Comparison of ENCODE assay signal across 8 mouse cellular contexts in genomic region chr15:6390657-6391056, GRCm38 (mm10). TPM values are rescaled to one million over a fixed set of nuclear protein-coding genes. Genes with fewer than 3 reads are reported as not detected.
DNase-seq lines count a peak whose midpoint lies in the region; ATAC-seq and TF ChIP-seq lines count a peak whose summit lies in the region.
"Had no signal": no experiment of that assay in that cellular context is flagged by ENCODE, and none has a peak within 500 bp of the region (broad histone marks: within the 10 kb centered on the region; RNA-seq: fewer than 3 reads in every experiment).

No protein-coding gene starts in this region.

- no peak for ATAC-seq in stomach, embryonic 14.5 days (ENCODE audit: insufficient number of reproducible peaks, insufficient read depth, low FRiP score, low read depth)
- ATAC-seq in stomach, postnatal 0 days (ENCODE audit: low FRiP score, low TSS enrichment): no peak
- ATAC-seq in kidney, embryonic 15.5 days (replicated peaks; ENCODE audit: low FRiP score): no peak
- ATAC-seq in hindbrain, embryonic 16.5 days: no peak

- H3K27me3 ChIP-seq in stomach, embryonic 14.5 days (ENCODE audit: control insufficient read depth, insufficient read depth, low read length): no peaks in the 10 kb centered on the region
- H3K27me3 ChIP-seq in stomach, postnatal 0 days (ENCODE audit: control insufficient read depth, insufficient read depth, low read length): no peaks in the 10 kb centered on the region
- H3K27me3 ChIP-seq in kidney, embryonic 15.5 days: no peaks in the 10 kb centered on the region
- no peaks in the 10 kb centered on the region; the same call in 1 of the 2 replicates for H3K27me3 ChIP-seq in hindbrain, embryonic 16.5 days (replicated peaks; ENCODE audit: control insufficient read depth, insufficient read depth, low read length)
- H3K27me3 ChIP-seq: hindbrain, embryonic 15.5 days had no signal

- 0 out of 2 replicates have a peak, but pooled peaks cover 4% of the 10 kb centered on the region for H3K4me1 ChIP-seq in stomach, embryonic 14.5 days (ENCODE audit: control insufficient read depth, insufficient read depth, low read length)
- no peaks in the 10 kb centered on the region for H3K4me1 ChIP-seq in stomach, postnatal 0 days (replicated peaks; ENCODE audit: control insufficient read depth, insufficient read depth)
- peaks cover 38% of the 10 kb centered on the region; the same call in 1 of the 2 replicates for H3K4me1 ChIP-seq in kidney, embryonic 15.5 days
- H3K4me1 ChIP-seq in hindbrain, embryonic 16.5 days (ENCODE audit: control insufficient read depth, insufficient read depth, low read depth, low read length): peaks cover 5% of the 10 kb centered on the region

- H3K4me2 ChIP-seq in stomach, embryonic 14.5 days (replicated peaks; ENCODE audit: low read depth, low read length): 0 out of 2 replicates have a peak overlapping the region, but pooled peaks have one; percentile 7
- H3K4me2 ChIP-seq in stomach, postnatal 0 days (replicated peaks; ENCODE audit: low read depth): no peak overlapping the region
- H3K4me2 ChIP-seq in kidney, embryonic 15.5 days: 0 out of 2 replicates have a peak overlapping the region, but pooled peaks have one; percentile 3
- H3K4me2 ChIP-seq in hindbrain, embryonic 16.5 days (ENCODE audit: low read length): no peak overlapping the region
- H3K4me2 ChIP-seq: hindbrain, embryonic 15.5 days had no signal

- 29% methylated on average over 2 of the region's 2 CpGs for WGBS in stomach, embryonic 14.5 days
- WGBS in stomach, postnatal 0 days: 35% methylated on average over 2 of the region's 2 CpGs
- WGBS in kidney, embryonic 15.5 days: 45% methylated on average over 2 of the region's 2 CpGs
- 45% methylated on average over 2 of the region's 2 CpGs for WGBS in hindbrain, embryonic 16.5 days

- H3K27ac ChIP-seq in stomach, embryonic 14.5 days (ENCODE audit: low read length): no peak overlapping the region
- no peak overlapping the region for H3K27ac ChIP-seq in stomach, postnatal 0 days (replicated peaks)
- peak overlapping the region; percentile 37; the same call in 1 of the 2 replicates for H3K27ac ChIP-seq in kidney, embryonic 15.5 days
- no peak overlapping the region for H3K27ac ChIP-seq in hindbrain, embryonic 16.5 days (ENCODE audit: low read depth, low read length)
- H3K27ac ChIP-seq: hindbrain, embryonic 15.5 days had no signal

- H3K9ac ChIP-seq in stomach, embryonic 14.5 days (replicated peaks; ENCODE audit: low read depth, low read length): no peak overlapping the region
- no peak overlapping the region for H3K9ac ChIP-seq in stomach, postnatal 0 days (ENCODE audit: low read length)
- H3K9ac ChIP-seq in kidney, embryonic 15.5 days: no peak overlapping the region
- H3K9ac ChIP-seq in hindbrain, embryonic 16.5 days (ENCODE audit: low read depth, low read length): no peak overlapping the region
- H3K9ac ChIP-seq: hindbrain, embryonic 15.5 days had no signal

- TF ChIP-seq EP300 in stomach, postnatal 0 days (optimal IDR thresholded peaks at IDR 0.05): no peak

- no peaks in the 10 kb centered on the region for H3K9me3 ChIP-seq in stomach, embryonic 14.5 days (ENCODE audit: control insufficient read depth, low read depth, low read length)
- H3K9me3 ChIP-seq in stomach, postnatal 0 days (ENCODE audit: control insufficient read depth, low read length): no peaks in the 10 kb centered on the region
- no peaks in the 10 kb centered on the region for H3K9me3 ChIP-seq in kidney, embryonic 15.5 days (replicated peaks)
- H3K9me3 ChIP-seq in hindbrain, embryonic 16.5 days (ENCODE audit: control insufficient read depth, low read length): no peaks in the 10 kb centered on the region
- H3K9me3 ChIP-seq: hindbrain, embryonic 15.5 days had no signal

- H3K36me3 ChIP-seq in stomach, embryonic 14.5 days (ENCODE audit: control insufficient read depth, insufficient read depth, low read length): no peaks in the 10 kb centered on the region
- H3K36me3 ChIP-seq in stomach, postnatal 0 days (ENCODE audit: control insufficient read depth, insufficient read depth, low read length): no peaks in the 10 kb centered on the region
- H3K36me3 ChIP-seq in kidney, embryonic 15.5 days: 0 out of 2 replicates have a peak, but pooled peaks cover 4% of the 10 kb centered on the region
- no peaks in the 10 kb centered on the region for H3K36me3 ChIP-seq in hindbrain, embryonic 16.5 days (ENCODE audit: control insufficient read depth, insufficient read depth, low read length)
- H3K36me3 ChIP-seq: hindbrain, embryonic 15.5 days had no signal

- no peak for DNase-seq in stomach, postnatal 0 days (ENCODE audit: low spot score)
- DNase-seq in gastrocnemius, postnatal 10 days: peak; percentile 49
- peak; percentile 36 for DNase-seq in testis, postnatal 14 days (ENCODE audit: low spot score)
- DNase-seq in thymus, postnatal 14 days: no peak

- no peak for TF ChIP-seq CTCF in stomach, postnatal 0 days (IDR thresholded peaks at IDR 0.05; ENCODE audit: low read depth)

- no peak overlapping the region for H3K4me3 ChIP-seq in stomach, embryonic 14.5 days (ENCODE audit: low read depth, low read length)
- H3K4me3 ChIP-seq in stomach, postnatal 0 days (ENCODE audit: low read depth, low read length): no peak overlapping the region
- no peak overlapping the region for H3K4me3 ChIP-seq in kidney, embryonic 15.5 days (replicated peaks)
- H3K4me3 ChIP-seq in hindbrain, embryonic 16.5 days (ENCODE audit: low read length): no peak overlapping the region
- H3K4me3 ChIP-seq: hindbrain, embryonic 15.5 days had no signal

RNA-seq across cellular contexts. Expression of gene C9, which starts 54.5 kb away (rescaled TPM):
- 0.24 TPM in 1 of 2 replicates, not detected in the other for polyA plus RNA-seq in stomach, embryonic 14.5 days (2014; fragmentation: Nextera tagmentation; extraction: Ambion mirVana)
- polyA plus RNA-seq in stomach, postnatal 0 days (2015; fragmentation: Nextera tagmentation; extraction: Ambion mirVana): not detected in 2 replicates
- total RNA-seq in gastrocnemius, postnatal 10 days (2021): not detected
- polyA plus RNA-seq in kidney, embryonic 15.5 days (2015; fragmentation: Nextera tagmentation; extraction: Ambion mirVana): 0.08 and 0.13 TPM in 2 replicates
- not detected in 2 replicates for polyA plus RNA-seq in hindbrain, embryonic 16.5 days (2015; fragmentation: Nextera tagmentation; extraction: Ambion mirVana)
- polyA plus RNA-seq: hindbrain, embryonic 15.5 days had no signal

Comparison
In these comparisons a context has a peak if more than half of its experiments do, and no peak if none do; other contexts are left out.
1. H3K4me2 ChIP-seq: peak in stomach, embryonic 14.5 days (single experiment) and kidney, embryonic 15.5 days (single experiment); none in stomach, postnatal 0 days (single experiment) and hindbrain, embryonic 16.5 days (single experiment).
2. DNase-seq: peak in gastrocnemius, postnatal 10 days (single experiment) and testis, postnatal 14 days (single experiment); none in stomach, postnatal 0 days (single experiment) and thymus, postnatal 14 days (single experiment).